Mouse (Mus musculus): ENCODE results near the gene Tmem232.
"Not testable (repeated sequence)": the region's sequence is repeated elsewhere in the genome, so short reads cannot be mapped to it uniquely, and the experiment has no call there.

Tmem232 gene

DNA sequence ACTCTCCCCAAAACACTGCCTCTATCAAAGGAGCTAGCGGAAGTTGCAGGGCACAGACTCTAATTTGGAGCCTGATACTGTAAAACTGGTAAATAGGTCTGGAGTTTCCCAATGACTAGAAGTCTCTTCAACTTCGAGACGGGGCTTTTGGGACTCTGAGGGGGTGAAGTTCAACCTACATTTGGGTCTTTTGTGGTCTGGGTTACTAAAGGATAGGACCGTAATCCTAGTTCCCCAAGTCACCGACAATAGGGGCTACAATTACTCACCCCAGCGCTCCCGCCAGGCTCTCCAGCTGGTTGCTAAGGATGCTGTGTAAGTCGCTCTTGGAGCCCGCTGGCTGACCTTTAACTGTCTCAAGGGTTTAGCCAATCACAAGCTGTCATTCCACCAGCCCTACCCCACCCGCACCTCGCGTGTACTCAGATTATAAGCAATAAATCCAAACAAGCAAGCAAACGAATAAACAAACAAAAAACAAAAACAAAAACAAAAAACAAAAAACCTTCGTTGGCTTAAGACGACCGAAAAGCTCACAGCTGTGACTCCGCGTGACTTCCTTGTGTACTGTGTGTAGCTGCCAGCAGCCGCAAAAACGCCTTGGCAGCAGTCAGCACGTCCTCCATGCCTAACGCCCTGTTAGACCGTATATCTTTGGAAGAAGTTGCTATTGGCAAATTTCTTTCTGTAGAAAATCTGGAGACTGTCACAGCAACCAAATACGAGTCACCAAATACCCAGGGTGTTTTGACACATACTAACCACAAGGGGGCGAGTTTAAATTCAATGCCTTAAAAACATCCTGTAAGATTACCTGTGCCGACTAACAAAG lies at the start of gene Tmem232:
Tmem232 (minus strand) TSS at position 342 of the 832 bp plus-strand sequence.
- DNase-seq (ENCODE audit: low spot score), result no peak

DNA sequence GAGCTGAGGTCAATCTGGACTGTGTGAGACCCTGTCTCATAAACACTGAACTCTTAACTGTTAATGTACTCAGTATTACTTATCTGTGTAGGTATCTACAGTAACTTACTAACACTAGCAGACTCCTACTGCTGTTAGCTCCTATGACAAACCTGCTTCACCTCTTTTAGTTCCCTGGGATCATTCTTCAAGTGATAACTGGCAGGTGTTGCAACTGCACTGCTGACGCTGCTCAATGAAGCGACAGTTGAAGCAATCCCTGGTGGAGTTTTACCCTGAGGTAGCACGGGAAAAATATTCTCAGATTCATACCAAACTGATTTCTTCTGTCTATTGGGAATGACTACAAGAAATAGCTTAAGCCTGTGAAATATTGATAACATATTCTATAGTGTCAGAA lies 46.3 kb upstream of the Tmem232 start:
- DNase-seq (ENCODE audit: low spot score), result no peak

DNA sequence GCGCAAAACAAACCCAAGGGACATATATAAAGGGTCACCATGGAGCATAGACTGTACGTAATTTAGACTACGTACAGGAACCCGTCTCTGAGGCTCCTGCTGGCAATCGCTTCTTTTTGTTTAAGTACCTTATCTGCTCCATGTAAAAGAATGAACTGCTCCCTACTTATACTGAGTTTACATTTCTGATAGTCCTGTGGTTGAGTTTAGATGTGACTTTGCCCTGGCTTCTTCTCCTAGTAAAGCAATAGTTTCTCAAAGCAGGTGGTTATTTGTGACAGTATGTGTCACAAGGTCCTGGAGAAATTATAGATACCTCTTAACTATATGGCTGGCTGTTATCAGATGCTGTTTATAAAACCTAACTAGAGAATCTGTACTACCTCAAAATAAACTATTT lies 40.9 kb upstream of the Tmem232 start:
- DNase-seq (ENCODE audit: low spot score), result no peak

DNA sequence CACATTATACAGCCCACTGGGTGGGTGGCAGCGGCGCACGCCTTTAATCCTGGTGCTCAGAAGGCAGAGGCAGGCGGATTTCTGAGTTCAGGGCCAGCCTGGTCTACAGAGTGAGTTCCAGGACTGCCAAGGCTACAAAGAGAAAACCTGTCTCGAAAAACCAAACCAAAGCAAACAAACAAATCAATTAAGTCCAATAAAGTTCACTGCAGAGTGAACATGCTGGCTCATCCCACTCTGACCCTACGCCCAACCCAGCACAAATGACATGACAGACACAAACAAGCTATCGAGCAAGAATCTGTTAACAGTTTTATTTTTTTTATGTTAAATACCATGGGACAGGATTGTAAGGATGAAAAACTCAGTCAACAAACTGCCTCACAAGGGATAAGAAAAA lies 39.2 kb upstream of the Tmem232 start:
- DNase-seq (ENCODE audit: low spot score), result no peak

DNA sequence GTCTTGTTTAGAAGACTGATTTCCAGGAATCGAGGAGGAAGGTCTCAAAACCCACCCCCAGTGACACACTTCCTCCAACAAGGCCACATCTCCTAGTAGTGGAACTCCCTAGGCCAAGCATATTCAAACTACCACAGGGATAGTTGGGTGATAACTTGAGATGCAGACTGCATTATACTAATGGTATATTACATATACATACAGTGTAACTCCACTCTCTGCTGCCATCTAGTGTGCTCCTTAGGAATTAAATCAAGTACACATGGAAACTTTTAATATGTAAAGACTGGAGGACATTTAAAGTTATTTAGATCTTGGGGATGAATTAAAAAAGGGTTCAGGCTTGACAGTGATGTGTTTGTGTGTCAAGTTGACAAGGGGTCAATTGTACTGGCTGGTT lies 34.8 kb upstream of the Tmem232 start:
- DNase-seq (ENCODE audit: low spot score), result no peak

DNA sequence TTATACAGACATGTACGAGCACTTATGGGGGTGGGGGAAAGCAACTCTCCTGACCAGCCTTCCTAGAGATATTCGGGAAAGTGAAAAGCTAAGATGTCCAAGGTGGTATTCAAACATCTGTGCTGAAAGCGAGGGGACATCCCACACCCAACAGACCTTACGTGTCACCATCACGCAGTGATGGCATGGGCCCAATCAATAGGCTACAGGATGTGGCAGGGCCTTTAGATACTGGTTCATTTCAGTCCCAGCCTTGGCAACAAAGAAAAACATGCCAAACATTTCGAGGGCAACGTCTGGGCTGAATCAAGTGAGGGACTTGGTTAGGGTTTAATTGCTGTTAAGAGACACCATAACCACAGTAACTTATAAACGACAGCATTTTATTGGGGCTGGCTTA lies 34.3 kb upstream of the Tmem232 start:
- no peak for DNase-seq (ENCODE audit: low spot score)

DNA sequence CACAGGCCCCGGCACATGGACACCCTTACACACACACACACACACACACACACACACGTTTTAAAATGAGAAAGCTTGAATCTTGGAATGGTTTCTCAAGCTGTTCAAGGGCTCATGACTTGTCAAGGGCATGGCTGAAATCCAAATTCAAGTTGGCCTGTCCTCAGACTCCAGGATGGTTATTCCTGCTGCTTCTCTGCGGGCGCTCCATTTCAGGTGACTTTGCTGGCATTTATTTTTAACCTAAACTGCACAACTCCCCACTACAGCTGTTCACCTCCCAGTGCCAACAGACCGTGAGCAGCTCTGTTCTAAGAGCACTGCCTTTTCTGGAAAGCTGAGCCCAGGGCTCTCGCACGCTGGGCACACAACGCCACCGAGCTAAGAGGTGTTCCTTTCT lies 31.3 kb upstream of the Tmem232 start:
- no peak for DNase-seq (ENCODE audit: low spot score)

DNA sequence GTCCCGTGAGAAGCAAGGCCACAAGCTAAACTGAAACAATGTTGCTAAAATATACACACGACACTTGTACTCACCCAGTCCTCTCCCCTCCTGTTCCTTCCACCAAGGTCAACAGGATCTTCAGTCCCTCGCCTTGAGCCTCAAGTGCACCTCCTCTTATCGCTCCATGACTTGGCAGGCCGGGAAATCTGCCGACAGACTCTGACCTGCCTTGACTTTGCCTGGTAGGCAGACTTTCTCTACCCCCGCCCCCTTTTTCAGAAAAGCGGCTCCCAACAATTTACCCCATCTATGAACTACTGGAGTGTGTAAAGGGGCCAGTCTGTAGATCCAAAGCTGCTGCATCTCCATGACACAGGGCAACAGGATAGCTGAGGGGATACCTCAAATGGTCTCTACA lies 30.9 kb upstream of the Tmem232 start:
- DNase-seq (ENCODE audit: low spot score), result peak; percentile 72

DNA sequence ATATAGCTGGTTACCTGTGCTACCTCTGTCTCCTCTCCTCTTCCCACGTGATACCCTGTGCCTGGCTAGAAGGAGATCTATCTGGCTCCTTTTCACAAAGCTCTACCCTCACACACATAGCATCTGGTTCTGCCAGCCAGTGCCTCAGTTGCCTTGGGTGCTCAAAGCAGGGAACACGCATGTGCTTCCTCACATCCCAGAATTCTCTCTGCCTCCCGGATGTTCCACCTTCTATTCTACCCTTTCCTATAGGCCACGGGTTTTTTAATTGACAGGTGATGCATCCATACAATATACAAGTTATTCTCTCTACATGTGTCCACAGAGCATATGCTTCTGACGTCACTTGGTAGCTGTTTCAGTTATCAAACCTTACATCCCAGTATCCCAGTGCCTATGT lies 23.6 kb upstream of the Tmem232 start:
- DNase-seq (ENCODE audit: low spot score), result no peak

DNA sequence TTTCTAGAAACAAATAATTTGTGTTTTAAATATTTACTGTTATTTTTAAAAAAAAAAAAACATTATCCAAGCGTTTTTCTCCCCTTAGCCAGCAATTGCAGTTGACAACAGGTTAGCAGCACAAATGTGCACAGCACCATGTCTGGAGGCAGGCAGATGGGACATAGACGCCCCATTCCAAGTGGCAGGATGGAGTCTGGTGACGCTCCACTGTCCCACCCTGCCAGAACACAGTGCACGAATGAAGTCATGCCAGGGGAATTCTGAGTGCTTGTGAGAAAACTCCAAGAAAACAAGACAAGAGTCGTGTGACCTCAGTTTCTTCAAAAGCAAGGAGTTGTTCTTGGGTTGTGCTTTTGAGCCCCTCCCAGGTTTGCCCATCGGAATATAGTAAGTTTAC lies 22.8 kb upstream of the Tmem232 start:
- DNase-seq (ENCODE audit: low spot score), result no peak

DNA sequence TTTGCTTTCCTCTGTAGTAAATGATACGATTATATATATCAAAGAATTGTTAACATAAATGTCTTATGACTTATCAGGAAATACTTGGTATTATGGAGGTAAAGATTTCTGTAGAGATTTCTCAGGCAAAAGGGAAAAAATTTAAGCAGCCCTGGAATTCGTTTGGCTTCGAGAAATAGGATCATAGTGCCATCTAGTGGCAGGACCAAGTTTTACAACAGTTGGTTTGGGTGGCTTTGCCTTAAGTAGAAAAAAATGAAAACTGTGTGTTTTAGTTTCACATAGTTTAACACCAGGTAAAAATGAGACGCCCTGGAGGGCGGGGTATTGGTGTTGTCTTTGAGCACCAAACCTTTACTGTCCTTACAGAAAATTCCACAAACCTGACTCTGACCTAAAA lies 22.2 kb upstream of the Tmem232 start:
- DNase-seq (ENCODE audit: low spot score), result no peak

DNA sequence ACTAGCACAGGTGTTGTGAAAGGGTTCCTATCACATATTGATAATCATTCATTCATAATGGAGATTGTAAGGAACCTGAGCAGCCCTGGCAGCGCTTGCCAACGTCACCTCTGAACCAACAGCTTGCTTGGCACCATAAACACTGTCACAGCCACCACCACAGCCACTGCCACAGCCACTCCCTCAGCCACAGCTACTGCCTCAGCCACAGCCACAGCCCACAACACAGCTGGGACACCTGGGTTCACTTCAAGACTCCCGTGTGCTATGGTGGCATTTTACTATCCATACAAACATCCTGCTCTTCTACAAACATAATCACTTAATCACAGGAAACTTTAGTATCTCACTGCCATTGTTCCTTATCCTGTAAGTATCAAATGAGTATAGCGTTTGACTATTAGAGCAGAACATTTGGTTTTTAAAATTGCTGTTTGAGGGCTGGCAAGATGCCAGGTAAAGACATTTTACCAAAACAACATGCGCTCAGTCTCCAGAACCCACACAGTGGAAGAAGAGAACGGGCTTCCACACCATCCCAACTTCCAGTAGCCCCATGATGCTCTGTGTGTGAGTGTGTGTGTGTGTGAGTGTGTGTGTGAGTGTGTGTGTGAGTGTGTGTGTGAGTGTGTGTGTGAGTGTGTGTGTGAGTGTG lies 20.9 kb upstream of the Tmem232 start:
- DNase-seq (ENCODE audit: low spot score), result no peak

DNA sequence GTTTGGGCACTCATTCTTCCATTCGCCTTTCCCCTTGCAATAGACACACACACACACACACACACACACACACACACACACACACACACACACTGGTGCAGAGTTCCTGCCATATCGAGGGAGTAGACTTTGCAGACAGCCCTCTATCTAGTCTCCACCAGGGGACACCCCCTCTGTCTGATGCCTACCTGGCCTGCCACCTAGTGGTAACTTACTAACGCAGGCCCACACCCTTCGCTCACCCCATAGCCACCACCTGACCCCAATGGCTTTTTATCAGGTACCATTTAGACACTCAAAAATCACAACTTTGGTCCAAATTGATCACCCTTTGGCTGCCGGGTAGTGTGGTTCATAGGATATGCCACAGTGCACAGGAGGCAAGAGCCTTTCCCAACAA lies 18.7 kb upstream of the Tmem232 start:
- DNase-seq (ENCODE audit: low spot score), result no peak

DNA sequence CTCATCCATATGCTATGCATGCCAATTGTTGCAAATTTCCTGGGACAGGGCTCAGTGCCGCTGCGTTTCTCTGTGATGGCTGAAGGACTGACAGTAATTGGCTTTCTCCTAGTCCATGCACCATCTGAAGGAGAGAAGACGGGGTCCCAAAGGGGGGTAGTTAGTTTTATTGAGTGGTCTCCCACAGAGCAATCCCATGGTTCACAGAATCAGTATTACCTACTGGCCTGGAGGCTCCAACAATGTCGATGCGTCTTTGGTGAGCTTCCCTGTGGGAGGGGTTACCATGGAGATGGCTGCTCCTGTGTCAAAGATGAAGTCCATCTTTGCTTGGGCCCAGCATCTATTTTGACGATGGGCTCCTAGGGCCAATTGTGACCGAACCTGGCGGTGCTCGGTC lies 18.2 kb upstream of the Tmem232 start:
- DNase-seq (ENCODE audit: low spot score), result no peak

DNA sequence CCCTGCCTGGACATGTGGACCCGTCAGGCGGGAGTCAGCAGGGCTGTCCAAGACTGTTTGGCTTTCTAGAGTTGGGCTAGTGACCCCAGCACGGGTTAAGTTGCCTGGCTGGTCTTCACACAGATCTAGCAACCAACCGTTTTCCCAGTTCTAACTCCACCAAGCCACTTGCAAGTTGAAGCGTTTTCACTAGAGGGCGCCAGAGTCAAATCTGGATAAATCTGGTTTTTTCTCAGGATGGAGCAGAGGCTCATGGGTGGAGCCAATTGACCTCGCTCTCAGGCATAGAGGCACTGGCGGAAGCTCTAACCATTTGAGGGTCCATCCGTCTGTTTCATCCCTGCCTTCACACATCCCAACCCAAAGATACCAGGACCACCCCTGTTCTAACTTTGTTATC lies 17.6 kb upstream of the Tmem232 start:
- DNase-seq (ENCODE audit: low spot score), result no peak

DNA sequence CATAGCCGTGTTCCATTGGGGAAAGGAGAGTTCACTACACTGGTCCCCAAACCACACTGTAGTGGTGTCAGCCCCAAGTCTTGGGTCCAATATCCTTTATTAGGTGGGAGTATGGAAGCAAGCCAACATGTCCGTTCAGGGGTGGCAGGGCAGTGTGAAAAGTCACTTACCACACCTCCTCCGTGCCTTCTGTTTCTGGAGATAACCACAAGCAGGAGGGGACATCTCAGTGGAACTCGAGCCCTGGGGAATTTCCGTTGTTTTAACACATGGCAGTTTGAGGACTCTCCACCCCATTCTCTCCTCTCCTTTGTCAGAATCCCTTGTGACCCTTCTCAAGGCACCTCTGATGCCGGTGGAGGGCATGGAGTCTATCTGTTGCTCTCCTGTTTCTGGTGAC lies 16.6 kb upstream of the Tmem232 start:
- DNase-seq (ENCODE audit: low spot score), result no peak

DNA sequence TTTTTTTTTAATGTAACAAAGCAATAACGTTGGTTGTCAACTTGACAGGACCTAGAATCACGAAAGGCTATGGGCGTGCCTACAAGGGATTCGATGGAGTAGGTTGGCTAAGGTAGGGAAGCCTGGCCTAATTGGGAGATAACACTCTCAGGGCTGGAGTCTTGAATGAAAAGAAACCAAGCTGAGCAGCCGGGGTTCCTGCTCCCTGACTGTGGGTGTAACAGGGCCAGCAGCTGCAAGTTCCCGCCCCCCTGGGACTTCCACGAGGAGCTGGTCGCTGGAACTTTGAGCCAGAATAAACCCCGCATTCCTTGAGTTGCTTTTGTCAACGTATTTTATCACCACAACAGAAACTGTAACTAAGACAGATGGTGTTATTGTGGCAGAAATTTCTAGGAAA lies 16.2 kb upstream of the Tmem232 start:
- DNase-seq (ENCODE audit: low spot score), result no peak

DNA sequence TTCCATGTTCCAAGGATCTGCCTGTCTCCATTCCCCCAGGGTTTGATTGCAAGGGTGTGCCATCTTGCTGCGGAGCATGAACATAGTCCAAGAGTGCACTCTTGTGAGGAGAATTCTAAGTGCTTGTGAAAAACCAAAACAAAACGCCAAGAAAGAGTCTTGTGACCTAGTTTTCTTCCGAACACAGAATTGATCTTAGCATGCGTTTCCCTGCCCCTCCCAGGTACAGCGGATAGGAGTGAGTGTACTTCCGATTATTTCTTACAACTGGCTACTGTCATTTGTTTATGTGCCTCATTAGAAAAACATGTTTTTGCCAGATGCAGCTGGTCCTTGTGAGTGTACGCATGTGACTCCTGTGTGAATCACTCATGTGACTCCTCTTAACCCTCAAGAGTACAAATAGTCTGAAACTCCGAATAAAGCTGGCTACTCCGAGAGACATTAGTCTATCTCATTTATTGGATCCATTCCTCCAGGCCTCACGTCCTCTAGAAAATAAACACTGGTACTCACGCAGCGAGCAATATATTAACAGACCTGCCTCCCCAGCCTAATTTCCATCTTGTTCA lies 11.9 kb upstream of the Tmem232 start:
- DNase-seq (ENCODE audit: low spot score), result no peak

DNA sequence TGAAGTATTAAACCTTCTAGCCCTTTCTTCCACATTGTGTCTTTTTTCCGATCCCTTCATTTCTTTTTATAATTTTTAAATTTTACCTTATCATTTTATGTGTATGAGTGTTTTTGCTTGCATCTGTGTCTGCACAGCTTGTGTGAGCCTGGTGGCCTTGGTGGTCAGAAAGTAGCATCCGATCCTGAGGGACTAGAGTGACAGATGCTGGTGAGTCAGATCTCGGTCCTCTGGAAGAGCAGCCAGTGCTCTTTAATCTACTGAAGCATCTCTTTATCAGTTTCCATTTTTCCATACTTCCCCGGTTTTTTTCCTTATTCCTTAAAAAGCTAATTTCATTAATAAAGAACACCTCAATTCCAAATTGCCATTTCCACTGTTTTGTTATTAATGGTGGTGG lies 9.8 kb upstream of the Tmem232 start:
- no peak for DNase-seq (ENCODE audit: low spot score)

DNA sequence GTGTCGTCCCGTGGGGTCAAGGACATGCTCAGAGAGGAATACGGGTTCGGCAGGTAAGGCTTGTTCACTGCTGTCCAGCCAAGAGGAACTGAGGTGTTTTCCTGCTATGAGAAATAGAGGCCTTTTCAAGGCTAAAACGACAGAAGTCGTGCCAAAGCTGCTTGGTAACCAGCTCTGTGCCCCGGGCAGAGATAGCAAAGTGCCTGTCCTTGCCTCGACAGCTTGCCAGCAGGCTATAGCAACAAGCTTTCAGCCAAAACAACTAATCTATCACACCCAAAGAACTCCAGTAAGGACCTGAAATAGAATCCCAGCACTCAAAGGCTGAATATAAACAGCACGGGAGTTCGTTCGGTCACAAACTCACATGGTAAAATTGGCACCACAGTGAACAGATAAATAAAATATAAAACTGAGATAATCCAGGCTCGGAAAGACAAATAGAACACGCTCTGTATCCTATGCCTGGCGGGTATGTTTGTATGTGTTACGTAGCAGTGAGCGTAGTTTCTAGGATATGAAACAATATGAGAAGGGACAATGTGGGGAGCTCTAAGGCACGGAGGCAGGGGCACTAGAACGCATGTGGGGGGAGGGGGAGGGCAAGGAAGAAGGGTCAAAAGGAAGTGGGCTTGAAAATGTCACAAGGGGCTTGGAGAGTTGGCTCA lies 8.2 kb upstream of the Tmem232 start:
- DNase-seq (ENCODE audit: low spot score), result peak; percentile 69

DNA sequence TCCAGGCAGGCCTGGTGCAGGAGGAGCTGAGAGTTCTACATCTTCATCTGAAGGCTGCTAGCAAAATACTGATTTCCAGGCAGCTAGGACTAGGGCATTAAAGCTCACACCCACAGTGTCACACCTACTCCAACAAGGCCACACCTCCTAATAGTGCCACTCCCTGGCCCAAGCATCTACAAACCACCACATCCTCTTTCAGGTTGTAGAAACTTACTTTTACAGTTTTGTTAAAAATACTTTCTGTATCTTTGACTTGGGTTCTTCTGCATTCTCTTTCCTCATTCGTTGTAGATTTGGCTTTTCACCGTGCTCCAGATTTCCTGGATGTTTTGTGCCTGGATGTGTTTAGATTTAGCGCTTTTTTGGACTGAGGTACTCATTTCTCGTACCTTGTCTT lies 5.6 kb upstream of the Tmem232 start:
- DNase-seq (ENCODE audit: low spot score), result not testable (repeated sequence)

DNA sequence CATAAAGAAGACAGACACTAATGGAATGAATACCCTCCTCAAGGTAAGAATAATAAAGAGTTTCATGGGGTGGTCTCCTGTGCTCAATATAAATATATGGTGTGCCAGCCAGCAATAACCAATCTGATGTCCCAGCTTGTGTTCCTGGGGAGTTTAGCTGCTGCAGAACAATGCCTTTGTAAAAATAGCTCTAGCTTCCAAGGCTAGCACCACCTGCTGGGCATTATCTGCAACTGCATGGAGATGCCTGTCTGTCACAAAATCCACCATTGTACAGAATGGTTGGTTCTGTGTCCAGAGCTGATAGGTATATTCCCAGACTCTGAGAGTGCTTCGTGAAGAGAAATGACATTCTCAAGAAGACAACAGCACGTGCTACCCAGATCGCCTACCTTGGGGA lies 4.4 kb downstream of the Tmem232 start:
- no peak for DNase-seq (ENCODE audit: low spot score)

DNA sequence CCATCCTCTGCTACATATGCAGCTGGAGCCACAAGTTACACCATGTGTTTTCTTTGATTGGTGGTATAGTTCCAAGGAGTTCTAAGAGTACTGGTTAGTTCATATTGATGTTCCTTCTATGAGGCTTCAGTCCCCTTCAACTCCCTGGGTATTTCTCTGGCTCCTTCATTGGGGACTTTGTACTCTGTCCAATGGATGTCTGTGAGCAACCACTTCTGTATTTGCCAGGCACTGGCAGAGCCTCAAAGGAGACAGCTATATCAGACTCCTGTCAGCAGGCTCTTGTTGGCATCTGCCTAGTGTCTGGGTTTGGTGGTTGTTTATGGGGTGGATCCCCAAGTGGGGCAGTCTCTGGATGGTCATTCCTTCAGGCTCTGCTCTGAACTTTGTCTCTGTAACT lies 8.2 kb downstream of the Tmem232 start:
- DNase-seq (ENCODE audit: low spot score), result not testable (repeated sequence)
